Mouse (Mus musculus): ENCODE data around the gene Kifc5b.
"Not testable (repeated sequence)": the region's sequence is repeated elsewhere in the genome, so short reads cannot be mapped to it uniquely, and the experiment has no call there.

Gene Kifc5b

DNA sequence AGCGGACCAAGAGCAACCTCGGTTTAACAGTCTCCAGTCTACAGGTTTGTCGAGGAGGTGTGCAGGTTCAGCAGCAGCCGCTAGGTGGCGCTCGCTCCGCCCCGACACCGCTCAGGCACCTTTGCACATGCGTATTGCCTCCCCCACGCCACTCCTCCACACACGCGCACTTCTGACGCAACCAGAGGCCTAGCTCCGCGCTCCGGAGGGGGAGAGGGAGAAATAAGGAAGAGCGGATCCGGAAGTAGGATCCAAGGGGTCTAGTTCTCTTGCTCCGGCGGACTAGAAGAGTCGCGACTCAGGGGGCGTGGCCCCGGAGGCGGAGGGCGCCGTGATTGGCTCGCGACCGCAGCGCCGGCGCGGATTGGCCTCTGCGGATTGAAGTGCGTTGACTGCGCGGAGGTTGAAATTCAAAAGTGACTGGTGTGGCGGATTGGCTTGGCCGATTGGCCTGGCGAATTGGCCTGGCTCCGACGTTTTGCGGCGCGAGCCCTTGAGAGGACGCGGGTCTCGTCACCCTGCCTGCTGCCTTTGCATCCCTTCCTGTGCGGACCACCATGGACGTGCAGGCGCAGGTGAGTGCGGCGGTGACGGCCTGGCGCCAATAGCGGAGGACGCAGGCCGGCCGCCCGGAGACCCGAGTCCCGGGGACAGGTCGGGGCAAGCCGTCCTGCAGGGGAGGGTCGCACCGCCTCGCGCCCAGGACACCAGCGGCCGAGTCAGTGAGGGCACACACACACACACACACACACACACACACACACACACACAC lies at the start of gene Kifc5b:
Gene Kifc5b (plus strand): TSS at position 381 of the 772 bp plus-strand sequence.
- peak; percentile 100 for DNase-seq (ENCODE audit: low spot score)

DNA sequence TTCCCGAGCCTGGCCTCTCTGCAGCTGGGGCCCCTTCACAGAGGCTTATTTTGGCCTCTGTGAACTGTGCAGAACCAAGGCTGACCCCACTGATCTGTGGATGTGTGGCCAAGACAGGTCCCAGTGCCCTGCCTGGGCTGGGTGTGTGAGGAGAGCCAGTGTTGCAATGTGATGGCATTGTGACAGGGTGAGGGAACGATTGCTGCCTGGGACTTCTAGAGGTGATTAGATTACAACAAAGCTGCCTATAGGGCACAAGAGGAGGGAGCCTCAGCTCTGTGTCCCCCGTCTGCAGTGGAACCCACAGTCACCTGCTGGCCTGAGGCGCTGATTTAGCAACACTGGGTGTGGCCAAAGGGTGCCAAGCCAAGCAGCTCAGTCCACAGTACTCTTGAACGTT lies 48.1 kb upstream of the Kifc5b start:
- no peak for DNase-seq (ENCODE audit: low spot score)

DNA sequence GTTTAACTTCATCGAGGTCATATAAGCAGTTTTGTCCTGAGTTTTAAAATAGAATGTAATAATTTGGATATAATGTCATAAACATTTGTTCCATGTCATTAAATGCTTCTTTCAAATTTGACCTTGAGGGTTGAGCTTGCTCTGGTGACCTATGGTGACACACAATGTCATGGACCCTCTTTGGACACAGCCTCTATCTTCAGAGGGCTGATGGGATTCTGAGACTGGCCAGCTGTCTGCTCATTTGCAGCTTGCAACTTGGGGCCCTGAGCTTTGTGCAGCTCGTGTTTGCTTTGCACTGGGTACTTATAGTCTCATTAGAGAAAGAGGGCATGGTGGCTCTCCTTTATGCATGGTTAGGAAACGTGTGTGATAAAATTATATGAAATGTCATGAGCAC lies 44.0 kb upstream of the Kifc5b start:
- no peak for DNase-seq (ENCODE audit: low spot score)

DNA sequence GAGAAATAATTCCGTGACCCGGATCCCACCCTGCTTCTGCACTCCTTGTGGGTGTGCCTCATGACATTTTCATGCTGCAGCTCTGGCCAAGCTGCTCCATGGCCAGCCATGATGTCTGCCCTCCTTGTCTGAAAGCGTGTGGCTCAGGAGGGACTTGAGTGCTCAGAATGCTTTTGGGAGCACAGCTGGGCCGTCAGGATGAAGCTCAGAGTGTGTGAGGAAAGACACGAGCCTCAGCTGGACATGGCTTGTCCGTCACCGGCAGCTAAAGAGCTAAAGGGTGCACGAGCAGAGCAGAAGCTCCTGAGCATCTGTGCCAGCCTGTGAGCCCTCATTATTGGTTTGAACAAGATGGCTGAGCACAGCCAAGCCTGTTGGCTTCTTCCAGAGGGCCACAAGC lies 43.4 kb upstream of the Kifc5b start:
- DNase-seq (ENCODE audit: low spot score): no peak

DNA sequence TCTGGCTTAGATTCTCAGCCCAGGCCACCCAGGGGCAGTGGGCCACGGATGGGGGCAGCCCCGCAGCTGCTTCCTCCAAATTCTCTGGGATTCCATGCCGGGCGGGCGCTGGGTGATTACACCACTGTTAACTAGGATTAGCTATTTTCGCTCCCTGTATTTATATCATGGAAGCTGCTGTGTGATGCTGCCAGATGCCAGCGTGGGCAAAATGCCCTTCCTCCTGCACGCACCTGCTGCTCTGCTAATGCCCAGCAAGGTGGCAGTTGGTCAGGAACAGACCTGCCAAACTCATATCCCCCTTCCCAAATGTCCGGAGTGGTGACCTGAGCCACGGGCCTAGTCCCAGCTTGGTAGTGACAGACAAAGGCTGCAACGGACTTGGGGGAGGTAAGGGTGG lies 42.3 kb upstream of the Kifc5b start:
- no peak for DNase-seq (ENCODE audit: low spot score)

DNA sequence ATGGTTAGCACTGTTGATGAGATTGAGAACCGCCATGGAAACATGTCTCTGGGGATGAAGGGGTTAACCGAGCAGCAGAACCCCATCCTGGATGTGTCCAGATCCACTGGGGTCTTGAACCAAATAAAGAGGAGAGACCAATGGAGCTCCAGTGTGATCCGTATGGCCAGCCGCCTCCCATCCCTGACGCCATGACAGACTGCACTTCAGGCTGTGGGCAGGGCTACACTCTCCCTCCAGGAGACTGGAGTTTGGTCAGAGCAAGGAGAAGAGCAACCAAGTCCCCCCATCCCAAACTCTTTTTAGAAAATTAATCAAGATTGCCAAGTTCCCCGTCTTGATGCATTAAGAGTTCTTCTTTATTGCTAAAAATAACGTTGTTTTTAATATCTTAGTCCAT lies 39.0 kb upstream of the Kifc5b start:
- no peak for DNase-seq (ENCODE audit: low spot score)

DNA sequence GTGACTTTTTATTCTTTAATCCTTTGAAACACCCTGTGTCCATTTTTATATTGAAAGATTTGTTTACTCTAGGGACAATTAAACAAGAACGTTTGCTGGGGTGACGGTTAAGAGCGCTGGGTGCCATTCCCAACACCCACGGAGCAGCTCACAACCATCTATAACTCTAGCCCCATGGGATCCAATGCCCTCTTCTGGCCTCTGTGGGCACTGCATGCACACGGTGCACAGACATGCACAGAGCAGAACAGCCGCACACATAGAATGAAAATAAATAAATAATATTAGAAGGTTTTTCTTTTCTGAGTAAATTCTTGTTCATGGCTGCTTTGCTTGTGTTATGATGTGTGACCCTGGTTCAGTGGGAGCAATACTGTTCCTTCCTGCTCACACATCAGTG lies 37.7 kb upstream of the Kifc5b start:
- no peak for DNase-seq (ENCODE audit: low spot score)

DNA sequence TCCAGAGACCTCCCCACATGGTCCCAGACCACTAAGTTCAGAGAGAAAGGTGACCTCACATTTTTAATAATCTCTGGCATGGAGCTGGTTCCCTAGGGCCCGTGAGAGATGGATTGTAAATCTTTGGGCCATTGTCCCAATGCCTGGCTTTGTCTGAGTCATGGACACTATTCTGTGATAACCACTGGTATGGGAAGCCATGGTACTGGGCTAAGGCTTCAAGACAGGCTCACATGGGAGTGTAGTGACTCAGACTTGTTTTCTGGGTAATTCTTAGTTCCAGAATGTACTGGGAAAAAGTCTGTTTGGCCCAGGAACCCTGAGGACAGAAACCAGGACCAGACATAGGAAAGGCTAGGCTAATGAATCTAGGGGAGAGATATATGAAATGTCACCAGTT lies 34.2 kb upstream of the Kifc5b start:
- DNase-seq (ENCODE audit: low spot score): no peak

DNA sequence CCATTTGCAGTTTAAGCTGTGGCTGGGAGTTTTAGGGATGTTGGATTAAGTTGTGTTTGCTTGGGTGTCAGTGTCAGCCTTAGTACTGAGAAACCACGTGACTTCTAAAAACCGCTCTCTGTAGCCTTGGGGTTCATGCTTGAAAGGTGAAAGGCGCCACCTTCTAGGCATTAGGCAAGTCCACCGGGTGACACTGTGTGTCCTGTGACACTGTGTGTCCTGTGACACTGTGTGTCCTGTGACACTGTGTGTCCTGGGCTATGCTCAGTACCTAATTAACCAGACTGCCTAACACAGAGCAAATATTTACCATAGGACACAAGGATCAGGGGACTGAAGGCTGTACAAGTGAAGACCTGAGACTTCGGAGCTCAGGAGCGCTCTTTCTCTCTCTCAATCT lies 33.3 kb upstream of the Kifc5b start:
- DNase-seq (ENCODE audit: low spot score): no peak

DNA sequence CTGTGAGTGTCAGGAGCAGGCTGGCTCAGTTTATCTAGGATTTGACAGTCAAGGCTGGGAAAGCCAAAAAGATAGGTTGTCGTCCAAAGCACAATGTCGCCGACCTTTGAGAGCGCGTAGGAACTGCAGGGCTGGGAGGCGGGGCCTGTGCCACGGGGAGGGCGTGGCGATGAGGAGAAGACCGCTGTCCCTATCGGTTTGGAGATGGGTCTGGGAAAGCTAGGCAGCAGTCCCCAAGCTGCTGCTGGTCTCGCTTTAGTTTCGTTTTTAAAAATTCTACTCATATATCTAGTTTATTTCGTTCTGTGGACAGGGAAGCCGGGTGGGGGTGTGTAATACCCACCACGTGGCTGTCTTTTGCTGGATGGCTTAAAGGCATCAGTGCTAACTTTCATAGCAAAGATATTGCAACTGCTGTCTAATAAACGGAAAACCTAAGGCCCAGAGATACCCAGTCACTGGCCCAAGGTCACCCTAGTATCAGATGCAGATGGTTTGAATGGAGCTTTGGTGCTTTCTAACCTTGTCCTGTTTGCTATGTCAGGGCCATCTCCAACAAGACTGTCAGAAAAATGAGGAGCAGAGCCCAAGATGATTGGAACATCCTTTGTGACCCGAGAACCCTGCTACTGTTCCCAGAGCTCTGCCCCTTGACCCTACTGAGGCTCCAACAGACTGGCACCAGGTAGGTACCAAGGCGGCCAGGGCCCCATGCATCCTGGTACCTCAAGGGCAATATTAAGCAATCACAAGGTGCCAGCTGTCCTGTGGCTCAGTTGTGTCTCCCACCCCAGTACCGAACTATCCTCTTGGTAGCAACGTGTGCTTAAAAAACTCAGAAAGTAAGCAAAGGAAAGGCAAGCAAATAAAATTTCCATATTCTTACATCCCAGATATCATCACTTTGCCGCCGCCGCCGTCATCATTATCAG lies 31.6 kb upstream of the Kifc5b start:
- DNase-seq (ENCODE audit: low spot score): peak; percentile 51

DNA sequence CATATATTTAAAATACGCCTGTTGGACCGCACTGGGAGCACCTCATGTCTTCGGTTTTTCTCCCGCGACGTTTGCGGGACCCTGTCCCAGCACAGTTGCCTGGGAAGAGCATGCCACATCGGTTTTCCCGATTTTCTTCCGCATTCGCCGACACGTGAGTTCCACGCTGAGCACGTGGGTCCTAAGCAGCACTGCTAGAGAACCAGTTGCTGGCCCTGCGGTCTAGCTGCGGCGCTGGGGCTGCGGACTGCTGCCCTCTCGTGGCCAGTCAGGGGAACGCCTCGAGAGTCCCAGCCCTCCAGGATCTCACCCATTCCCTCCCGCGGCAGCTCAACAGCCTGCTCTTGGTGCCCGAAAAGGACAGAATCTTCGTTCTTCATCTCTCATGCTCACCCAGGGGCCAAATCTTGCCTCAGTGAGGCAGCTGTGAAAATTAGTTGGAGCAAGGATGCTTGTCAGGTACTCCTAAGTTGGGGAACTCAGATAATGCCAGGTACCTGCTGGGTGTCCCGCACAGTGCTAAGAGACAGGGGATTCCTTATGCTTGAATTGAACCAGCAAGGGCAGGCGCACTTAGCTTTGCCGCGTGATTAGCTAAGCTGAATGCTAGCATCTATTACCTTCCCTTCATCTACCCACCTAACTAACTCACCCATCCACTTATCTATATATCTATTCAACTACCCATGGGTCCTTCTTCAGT lies 30.7 kb upstream of the Kifc5b start:
- peak; percentile 74 for DNase-seq (ENCODE audit: low spot score)

DNA sequence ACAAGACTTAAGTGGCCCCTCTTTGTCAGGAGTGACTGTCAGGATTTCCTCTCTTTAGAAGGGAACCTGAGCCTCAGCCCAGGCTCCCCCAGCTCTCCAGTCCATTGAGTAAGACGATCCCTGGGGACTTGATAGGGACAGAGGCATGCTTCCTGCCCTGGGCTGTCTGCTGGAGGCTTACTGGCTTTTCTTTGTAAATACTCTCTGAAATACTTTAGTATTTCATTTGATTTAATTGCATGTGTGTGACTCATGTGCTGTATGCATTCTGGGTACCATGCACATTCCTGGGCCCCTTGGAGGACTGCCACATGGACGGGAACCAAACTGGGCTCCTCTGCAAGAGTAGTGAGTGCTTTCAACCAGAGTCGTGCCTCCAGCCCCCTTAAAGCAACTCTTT lies 29.0 kb upstream of the Kifc5b start:
- DNase-seq (ENCODE audit: low spot score): no peak

DNA sequence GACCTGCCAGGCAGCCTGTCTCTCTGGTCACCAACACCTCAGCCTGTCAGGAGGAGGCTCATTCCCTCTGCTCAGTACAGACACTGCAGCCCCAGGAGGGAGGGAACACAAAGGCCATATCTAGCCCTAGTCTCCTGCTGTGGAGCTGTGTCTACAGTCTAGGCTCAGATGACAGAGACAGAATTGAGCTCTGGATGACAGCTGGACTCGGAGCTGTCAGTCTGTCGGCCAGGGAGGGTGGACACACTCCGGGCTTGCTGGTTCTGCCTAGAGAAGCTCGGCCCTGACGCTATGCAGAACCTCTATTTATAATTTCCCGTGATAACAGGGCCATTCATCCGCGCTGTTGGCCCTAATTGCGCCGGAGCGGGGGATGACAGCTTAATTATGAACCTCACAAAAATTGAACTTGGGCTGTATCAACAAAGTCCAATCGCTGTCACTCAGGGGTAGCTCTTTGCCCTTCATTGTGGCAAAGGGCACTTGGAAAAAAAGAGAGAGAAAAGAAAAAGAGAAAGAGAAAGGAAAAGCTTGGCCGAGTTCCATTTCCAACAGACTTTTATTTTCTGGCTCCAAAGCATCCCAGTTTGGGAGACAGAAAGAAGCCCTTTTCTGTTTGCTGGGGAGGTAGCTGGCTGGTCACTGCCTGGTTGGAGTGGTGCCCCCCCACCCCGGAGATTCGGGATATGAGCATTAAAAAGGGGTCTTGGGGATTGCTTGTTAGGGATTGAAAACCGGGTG lies 24.1 kb upstream of the Kifc5b start:
- no peak for DNase-seq (ENCODE audit: low spot score)

DNA sequence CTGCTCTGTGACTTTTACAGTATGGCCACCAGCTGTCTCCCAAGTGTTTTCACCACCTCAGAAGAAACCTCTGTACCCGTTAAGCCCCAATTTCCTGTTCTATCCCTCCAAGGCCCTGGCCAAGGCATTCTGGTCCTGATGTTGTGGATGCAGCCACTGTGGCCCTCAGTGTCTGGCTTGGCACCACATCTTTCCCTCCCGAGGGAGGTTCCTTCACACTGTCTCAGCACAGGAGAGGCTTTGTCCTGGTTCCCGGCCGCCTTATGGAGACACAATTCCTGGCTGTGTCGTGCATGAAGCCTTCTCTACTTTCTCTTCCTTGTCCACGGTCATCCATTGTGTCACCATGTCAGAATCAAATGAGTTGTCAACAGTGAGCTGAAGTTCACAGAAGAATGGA lies 23.4 kb upstream of the Kifc5b start:
- DNase-seq (ENCODE audit: low spot score): no peak

DNA sequence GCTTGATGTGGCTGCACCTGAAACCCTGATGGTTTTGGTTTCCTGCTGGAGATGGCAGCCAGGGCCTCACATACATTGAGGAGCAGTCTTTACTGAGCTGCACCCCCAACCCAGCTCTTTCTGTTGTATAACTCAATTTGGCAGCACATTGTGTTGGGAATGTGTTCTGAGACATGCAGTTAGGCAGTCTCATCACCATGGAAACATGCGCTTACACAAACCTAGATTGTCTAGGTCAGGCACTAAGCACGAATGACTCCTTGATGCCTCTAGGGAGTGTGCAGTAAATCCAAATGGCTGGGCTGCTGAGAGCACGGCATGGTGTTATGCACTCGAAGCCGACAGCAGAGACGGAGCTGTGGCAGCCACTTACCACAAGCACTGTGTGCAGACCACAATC lies 22.5 kb upstream of the Kifc5b start:
- DNase-seq (ENCODE audit: low spot score): no peak

DNA sequence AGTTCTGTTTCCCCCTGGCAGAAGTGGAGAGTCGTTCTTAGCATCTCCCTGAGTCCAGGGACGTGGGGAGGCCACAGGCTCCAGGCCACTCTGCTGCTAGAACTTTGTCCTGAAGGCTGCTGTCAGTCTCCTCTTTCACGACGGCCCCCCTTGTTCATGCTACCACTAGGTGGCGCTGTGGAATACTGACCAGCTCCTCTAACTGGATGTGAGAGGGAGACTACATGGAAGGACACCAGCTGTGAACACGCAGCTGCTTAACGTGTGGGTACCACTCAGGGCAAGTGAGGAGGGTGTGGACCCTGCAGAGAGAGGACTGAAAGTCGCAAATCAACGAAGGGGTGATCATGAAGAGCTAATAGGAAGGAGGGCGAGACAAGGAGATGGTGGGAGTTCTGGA lies 21.3 kb upstream of the Kifc5b start:
- DNase-seq (ENCODE audit: low spot score): no peak

DNA sequence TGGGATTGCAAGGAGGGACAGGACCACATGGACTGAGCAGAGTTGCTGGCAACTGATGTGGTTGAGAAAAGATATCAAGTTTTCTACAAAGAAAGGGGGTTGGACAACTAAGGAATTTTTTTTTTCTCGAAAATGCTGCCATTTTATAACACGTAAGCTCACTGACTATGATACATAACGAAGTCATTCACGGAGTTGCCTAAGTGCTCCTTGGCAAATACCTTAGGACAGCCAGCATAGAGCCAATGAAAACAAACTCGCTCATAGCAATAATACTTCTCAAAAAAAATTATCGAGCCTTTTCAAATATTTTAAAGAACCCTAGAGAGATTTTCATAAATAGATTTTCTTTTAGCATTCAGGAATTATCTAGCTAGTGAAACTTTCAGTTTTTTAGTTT lies 16.0 kb upstream of the Kifc5b start:
- DNase-seq (ENCODE audit: low spot score): no peak

DNA sequence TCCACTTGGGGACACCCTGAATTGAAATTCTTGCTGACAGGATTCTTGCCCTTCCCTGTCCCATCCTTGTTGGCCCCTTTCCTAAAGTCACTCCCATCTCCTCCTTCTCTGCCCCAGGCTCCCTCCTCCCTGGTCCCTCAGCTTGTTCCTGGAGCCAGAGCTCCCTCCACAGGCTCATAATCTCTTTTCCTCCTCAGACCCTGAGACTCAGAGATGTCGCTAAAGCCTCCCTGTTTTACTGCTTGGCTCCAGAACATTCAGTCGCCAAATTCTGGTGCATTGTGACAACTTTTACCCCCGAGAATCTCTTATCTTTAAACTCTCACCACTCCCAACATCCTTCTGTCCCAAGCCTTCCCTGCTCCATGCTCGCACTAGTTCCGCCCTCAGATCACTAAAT lies 12.6 kb upstream of the Kifc5b start:
- DNase-seq (ENCODE audit: low spot score): no peak

DNA sequence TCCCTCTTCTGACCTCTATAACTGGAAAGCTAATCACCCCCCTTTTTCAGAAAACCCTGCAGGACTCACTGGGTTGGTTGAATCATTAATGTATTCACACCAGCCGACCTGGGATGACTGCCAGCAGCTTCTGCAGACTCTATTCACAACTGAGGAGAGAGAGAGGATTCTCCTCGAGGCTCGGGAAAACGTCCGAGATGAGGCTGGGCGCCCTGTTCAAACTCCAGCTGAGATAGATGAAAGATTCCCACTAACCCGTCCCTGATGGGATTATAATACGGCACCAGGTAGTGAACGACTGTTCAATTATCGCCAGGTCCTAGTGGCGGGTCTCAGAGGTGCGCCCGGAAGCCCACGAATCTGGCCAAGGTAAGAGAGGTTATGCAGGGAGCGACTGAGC lies 9.4 kb upstream of the Kifc5b start:
- not testable (repeated sequence) for DNase-seq (ENCODE audit: low spot score)

DNA sequence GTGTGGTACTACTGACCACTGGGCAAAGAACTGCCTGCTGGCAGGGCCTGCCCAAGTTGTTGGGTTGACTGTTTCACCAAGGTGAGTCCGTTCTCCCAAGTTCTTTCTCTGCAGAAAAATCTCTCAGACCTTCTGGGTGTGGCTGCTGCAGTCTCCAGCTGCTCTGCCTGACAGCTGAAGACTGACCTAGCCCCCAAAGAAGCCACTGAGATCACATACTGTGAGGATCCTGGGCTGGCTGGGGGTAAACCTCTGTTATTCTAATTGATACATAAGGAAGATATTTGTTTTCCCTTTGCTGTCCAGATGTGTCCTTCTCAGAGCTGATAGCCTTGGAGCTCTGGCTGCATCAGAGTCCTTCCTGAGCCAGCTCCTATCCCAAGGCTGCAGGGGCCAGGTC lies 1.6 kb upstream of the Kifc5b start:
- DNase-seq (ENCODE audit: low spot score): no peak

DNA sequence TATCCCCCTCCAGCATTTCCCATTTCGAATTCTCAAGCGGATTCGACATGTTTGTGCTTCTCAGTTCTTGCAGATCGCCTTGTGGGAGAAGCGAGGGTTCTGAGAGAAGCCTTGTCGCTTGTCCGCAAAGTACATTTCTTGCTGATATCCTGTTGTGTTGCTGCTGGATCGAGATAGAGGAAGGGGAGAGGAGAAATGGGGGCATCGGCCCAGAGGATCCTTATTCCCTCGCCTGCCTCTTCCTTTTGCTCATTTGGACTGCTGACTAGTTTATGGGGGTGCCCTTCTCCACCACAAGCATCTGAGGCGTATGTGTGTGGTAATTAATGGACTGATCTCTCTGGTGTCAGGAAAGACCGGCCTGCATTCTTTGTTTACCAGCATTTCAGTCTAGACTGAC lies 669 bp downstream of the Kifc5b start:
- DNase-seq (ENCODE audit: low spot score): not testable (repeated sequence)

DNA sequence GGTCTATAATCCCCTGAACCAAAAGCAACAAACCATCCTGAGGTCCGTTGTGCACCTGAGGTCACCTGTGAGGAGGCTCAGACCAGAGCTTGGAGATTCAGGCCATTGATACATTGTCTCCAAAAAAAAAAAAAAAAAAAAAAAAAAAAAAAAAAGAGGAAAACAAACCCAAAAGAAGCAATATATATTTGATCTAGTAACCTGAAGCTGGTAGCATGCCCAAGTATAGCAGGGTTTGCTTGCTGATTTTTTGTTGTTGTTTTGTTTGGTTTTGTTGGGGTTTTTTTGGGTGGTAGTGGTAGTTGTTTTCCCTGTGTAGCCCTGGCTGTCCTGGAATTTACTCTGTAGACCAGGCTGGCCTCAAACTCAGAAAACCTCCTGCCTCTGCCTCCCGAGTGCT lies 1.5 kb downstream of the Kifc5b start:
- no peak for DNase-seq (ENCODE audit: low spot score)
